In genomic region chr7:80028418-80028720, GRCm38 (mm10) we compare ENCODE assay signal across 8 mouse cellular contexts. TPM values are rescaled to one million over a fixed set of nuclear protein-coding genes. Genes with fewer than 3 reads are reported as not detected.
DNase-seq lines count a peak whose midpoint lies in the region; ATAC-seq lines count a peak whose summit lies in the region.

No protein-coding gene starts in this region.

- peak overlapping the region; percentile 89 for H3K4me3 ChIP-seq in heart, embryonic 11.5 days (ENCODE audit: low read depth, low read length)
- H3K4me3 ChIP-seq in kidney, embryonic 15.5 days (replicated peaks) = peak overlapping the region; percentile 72

- peak overlapping the region; percentile 95 for H3K4me2 ChIP-seq in heart, embryonic 11.5 days
- H3K4me2 ChIP-seq in kidney, embryonic 15.5 days = peak overlapping the region; percentile 95

- no peaks in the 10 kb centered on the region for H3K36me3 ChIP-seq in heart, embryonic 11.5 days (ENCODE audit: control insufficient read depth, insufficient read depth, low read length)
- H3K36me3 ChIP-seq in kidney, embryonic 15.5 days = 0 out of 2 replicates have a peak, but pooled peaks cover 4% of the 10 kb centered on the region

- H3K27me3 ChIP-seq in heart, embryonic 11.5 days (ENCODE audit: control insufficient read depth, insufficient read depth, low read length) = no peaks in the 10 kb centered on the region
- no peaks in the 10 kb centered on the region for H3K27me3 ChIP-seq in kidney, embryonic 15.5 days

- no peak for ATAC-seq in heart, embryonic 11.5 days (replicated peaks; ENCODE audit: insufficient number of reproducible peaks, low FRiP score, low TSS enrichment)
- ATAC-seq in kidney, embryonic 15.5 days (replicated peaks; ENCODE audit: low FRiP score) = no peak

- 32% methylated on average over 3 of the region's 3 CpGs for WGBS in heart, embryonic 11.5 days (ENCODE audit: insufficient replicate concordance)
- WGBS in kidney, embryonic 15.5 days = 40% methylated on average over 3 of the region's 3 CpGs

- peaks cover 39% of the 10 kb centered on the region for H3K4me1 ChIP-seq in heart, embryonic 11.5 days (ENCODE audit: control insufficient read depth, insufficient read depth, low read length)
- H3K4me1 ChIP-seq in kidney, embryonic 15.5 days = peaks cover 78% of the 10 kb centered on the region

- H3K27ac ChIP-seq in heart, embryonic 11.5 days (ENCODE audit: low read depth, low read length) = no peak overlapping the region; the same call in 1 of the 2 replicates
- peak overlapping the region; percentile 99 for H3K27ac ChIP-seq in kidney, embryonic 15.5 days

- no peaks in the 10 kb centered on the region for H3K9me3 ChIP-seq in heart, embryonic 11.5 days (replicated peaks; ENCODE audit: control insufficient read depth, low read length)
- no peaks in the 10 kb centered on the region for H3K9me3 ChIP-seq in kidney, embryonic 15.5 days (replicated peaks)

- peak; percentile 77 to 80 for DNase-seq in heart, adult 18-20 months
- no peak for DNase-seq in heart, postnatal 25 days (ENCODE audit: low spot score)
- peak; percentile 64 to 74 for DNase-seq in cerebellum, adult 18-20 months
- peak; percentile 31 to 41 for DNase-seq in lung, postnatal 4 days
- DNase-seq in retina, postnatal 1 day = no peak
- no peak for DNase-seq in left cerebral cortex, postnatal 25 days (ENCODE audit: low spot score in 2 of 2)

- intact Hi-C loops in heart, postnatal 25 days (cut with DNase I) = loop anchor here (2.0 to 10.0 kb wide), 2 partner anchors 30 to 186 kb away; no protein-coding TSS in a partner anchor
- intact Hi-C loops in left cerebral cortex, postnatal 25 days (cut with DNase I) = loop anchor here (5.0 kb wide), 2 partner anchors 91 to 106 kb away; partner anchors contain the start of genes Ap3s2 and Arpin

- H3K9ac ChIP-seq in heart, embryonic 11.5 days (ENCODE audit: low read depth, low read length) = peak overlapping the region; percentile 97; the same call in 1 of the 2 replicates
- peak overlapping the region; percentile 86 for H3K9ac ChIP-seq in kidney, embryonic 15.5 days

RNA-seq across cellular contexts. Expression of gene Zfp710, which starts 3.8 kb away (rescaled TPM):
- 10 to 100 TPM; 21.6 to 22.4 TPM for total RNA-seq in heart, adult 18-20 months (2021)
- total RNA-seq in heart, postnatal 25 days (2021) = 10 to 100 TPM; 27.7 to 29.9 TPM
- 11.2 and 11.8 TPM in 2 replicates for polyA plus RNA-seq in heart, embryonic 11.5 days (2014; fragmentation: Nextera tagmentation; extraction: Ambion mirVana)
- 20.1 and 20.5 TPM in 2 replicates for polyA plus RNA-seq in kidney, embryonic 15.5 days (2015; fragmentation: Nextera tagmentation; extraction: Ambion mirVana)
- total RNA-seq in left cerebral cortex, postnatal 25 days (2021) = 10 to 100 TPM; 19.6 to 21.2 TPM

Comparison
In these comparisons a context has a peak if more than half of its experiments do, and no peak if none do; other contexts are left out.
1. DNase-seq: peak in heart, adult 18-20 months (2 of 2), cerebellum, adult 18-20 months (2 of 2) and lung, postnatal 4 days (2 of 2); none in heart, postnatal 25 days (single experiment), retina, postnatal 1 day (single experiment) and left cerebral cortex, postnatal 25 days (0 of 2).